Mouse (Mus musculus) C2C12 (cell line): ENCODE results near the gene Nectin2.

Source experiments
- CTCF ChIP-seq: IDR thresholded peaks from one replicate; pipeline ENCODE4 v1.5.1; 2011; ENCODE audit not compliant: control insufficient read depth, insufficient read depth, insufficient read length
- MYOD1 ChIP-seq: IDR thresholded peaks from one replicate; pipeline ENCODE4 v1.6.1; 2011; ENCODE audit warnings: low read depth; ENCODE audit not compliant: control insufficient read depth, insufficient read length

GRCm38 (mm10) chr7:19688611-19689010 is 61.7 kb downstream of the Nectin2 start:
- TF ChIP-seq MYOD1 (no peak), CTCF (no peak)
